Mouse (Mus musculus) neutrophil, adult 59 days (primary cell): Measurements from ENCODE around the gene Sema4d. TPM values are rescaled to one million over a fixed set of nuclear protein-coding genes. Genes with fewer than 3 reads are reported as not detected.

Experiments
- total RNA-seq, 2 experiments: library from RNA; stranded (reverse); gene quantifications; 1 replicate in 1 of 2; 2 replicates in 1 of 2; pipeline ENCODE4 v1.2.4; 2023

Sema4d gene
- total RNA-seq, result 100 to 1,000 TPM; 142 to 167 TPM

DNA sequence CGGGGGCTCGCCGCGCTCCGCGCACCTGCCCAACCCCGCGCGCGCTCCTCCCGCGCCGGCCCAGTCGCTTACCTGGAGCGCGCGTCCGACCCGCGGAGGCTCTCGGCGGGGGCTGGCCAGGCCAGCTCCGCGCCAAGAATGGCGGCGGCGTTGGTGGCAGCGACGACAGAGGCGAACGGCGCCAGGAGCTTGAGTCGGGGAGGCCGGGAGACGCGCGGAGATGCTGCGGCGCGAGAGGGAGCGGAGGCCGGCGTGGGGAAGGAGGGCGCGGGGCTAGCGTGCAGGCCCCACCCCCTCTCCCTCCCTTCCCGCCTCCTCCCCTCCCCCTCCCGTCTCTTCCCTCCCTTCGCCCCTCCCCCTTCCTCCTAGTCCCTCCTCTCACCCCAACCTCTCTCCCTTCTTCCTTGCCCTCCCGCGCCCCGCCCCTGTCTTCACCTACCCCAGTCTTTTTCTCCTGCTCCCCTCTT is at the start of gene Sema4d:
Gene Sema4d (minus strand): TSS at position 323 of the 467 bp plus-strand sequence.

GRCm38 (mm10) chr13:51651408-51652064 is 142.0 kb downstream of the Sema4d start, which contains the start of gene Secisbp2:
TSS of gene Secisbp2 (plus strand) at chr13:51651697.

GRCm38 (mm10) chr13:51644829-51645789 is 148.4 kb downstream of the Sema4d start, which contains the start of gene Cks2:
TSS of gene Cks2 (plus strand) at chr13:51645232.

Other genes starting within 250 kb of the Sema4d start
- not detected for gene Shc3, start 224.3 kb downstream of the Sema4d start, total RNA-seq
- 100 to 1,000 TPM; 102 to 110 TPM for gene Cks2, start 148.5 kb downstream of the Sema4d start, total RNA-seq
- 10 to 100 TPM; 25.9 to 28.6 TPM for gene Secisbp2, start 142.1 kb downstream of the Sema4d start, total RNA-seq
- 10 to 100 TPM; 18.2 to 23.4 TPM for gene Gadd45g, start 52.9 kb upstream of the Sema4d start, total RNA-seq